ENCODE assay signal across 9 mouse cellular contexts in genomic region chr6:95223537-95223936, GRCm38 (mm10).
DNase-seq lines count a peak whose midpoint lies in the region; ATAC-seq and TF ChIP-seq lines count a peak whose summit lies in the region.
"Had no signal": no experiment of that assay in that cellular context is flagged by ENCODE, and none has a peak within 500 bp of the region (broad histone marks: within the 10 kb centered on the region; RNA-seq: fewer than 3 reads in every experiment).

No protein-coding gene starts in this region.

- H3K9ac ChIP-seq in kidney, embryonic 16.5 days (replicated peaks; ENCODE audit: low read length): no peak overlapping the region
- no peak overlapping the region for H3K9ac ChIP-seq in intestine, postnatal 0 days (ENCODE audit: low read depth, low read length)
- no peak overlapping the region for H3K9ac ChIP-seq in stomach, postnatal 0 days (ENCODE audit: low read length)
- H3K9ac ChIP-seq: stomach, embryonic 15.5 days had no signal

- H3K36me3 ChIP-seq in kidney, embryonic 16.5 days (ENCODE audit: insufficient read depth, low read length): no peaks in the 10 kb centered on the region
- no peaks in the 10 kb centered on the region for H3K36me3 ChIP-seq in intestine, postnatal 0 days (ENCODE audit: control insufficient read depth, insufficient read depth)
- no peaks in the 10 kb centered on the region for H3K36me3 ChIP-seq in stomach, postnatal 0 days (ENCODE audit: control insufficient read depth, insufficient read depth, low read length)
- H3K36me3 ChIP-seq: stomach, embryonic 15.5 days had no signal

- no peak overlapping the region for H3K4me2 ChIP-seq in kidney, embryonic 16.5 days (replicated peaks; ENCODE audit: low read depth, low read length)
- no peak overlapping the region for H3K4me2 ChIP-seq in intestine, postnatal 0 days (replicated peaks; ENCODE audit: low read depth)
- no peak overlapping the region for H3K4me2 ChIP-seq in stomach, postnatal 0 days (replicated peaks; ENCODE audit: low read depth)
- H3K4me2 ChIP-seq: stomach, embryonic 15.5 days had no signal

- H3K27ac ChIP-seq in kidney, embryonic 16.5 days (ENCODE audit: low read length): no peak overlapping the region
- no peak overlapping the region for H3K27ac ChIP-seq in intestine, postnatal 0 days (ENCODE audit: low read depth, low read length)
- no peak overlapping the region for H3K27ac ChIP-seq in stomach, postnatal 0 days (replicated peaks)
- H3K27ac ChIP-seq: stomach, embryonic 15.5 days had no signal

- TF ChIP-seq CTCF in intestine, postnatal 0 days (IDR thresholded peaks at IDR 0.05; ENCODE audit: low read depth): peak; percentile 96
- peak; percentile 98 for TF ChIP-seq CTCF in stomach, postnatal 0 days (IDR thresholded peaks at IDR 0.05; ENCODE audit: low read depth)

- intact Hi-C loops in left cerebral cortex, postnatal 36 days (cut with DNase I): loop anchor here (5.0 to 10.0 kb wide), 2 partner anchors 261 to 1784 kb away; no protein-coding TSS in a partner anchor

- no peak for ATAC-seq in kidney, embryonic 16.5 days (ENCODE audit: low FRiP score, low TSS enrichment)
- no peak for ATAC-seq in intestine, postnatal 0 days
- 0 out of 2 replicates have a peak, but pooled peaks have one; percentile 29 for ATAC-seq in stomach, postnatal 0 days (ENCODE audit: low FRiP score, low TSS enrichment)

- no peaks in the 10 kb centered on the region for H3K4me1 ChIP-seq in kidney, embryonic 16.5 days (ENCODE audit: insufficient read depth, low read length)
- no peaks in the 10 kb centered on the region for H3K4me1 ChIP-seq in intestine, postnatal 0 days (replicated peaks; ENCODE audit: control insufficient read depth, insufficient read depth, low read length)
- H3K4me1 ChIP-seq in stomach, postnatal 0 days (replicated peaks; ENCODE audit: control insufficient read depth, insufficient read depth): no peaks in the 10 kb centered on the region
- H3K4me1 ChIP-seq: stomach, embryonic 15.5 days had no signal

- DNase-seq in kidney, adult 11 months: peak; percentile 52
- peak; percentile 49 for DNase-seq in cerebellum, adult 9-11 months
- DNase-seq in frontal cortex, postnatal 25 days (ENCODE audit: low spot score in 2 of 2): peak; percentile 85 to 90
- DNase-seq in left cerebral cortex, postnatal 36 days (ENCODE audit: low spot score in 2 of 2): peak; percentile 76 to 78
- peak; percentile 60 for DNase-seq in naive thymus-derived CD4-positive, alpha-beta T cell, adult 2 months (ENCODE audit: low read depth)
- DNase-seq in stomach, postnatal 0 days (ENCODE audit: low spot score): peak; percentile 88

- no peak overlapping the region for H3K4me3 ChIP-seq in kidney, embryonic 16.5 days (ENCODE audit: low read length)
- H3K4me3 ChIP-seq in intestine, postnatal 0 days (ENCODE audit: low read depth, low read length): no peak overlapping the region
- no peak overlapping the region for H3K4me3 ChIP-seq in stomach, postnatal 0 days (ENCODE audit: low read depth, low read length)
- H3K4me3 ChIP-seq: stomach, embryonic 15.5 days had no signal

- TF ChIP-seq EP300 in stomach, postnatal 0 days (optimal IDR thresholded peaks at IDR 0.05): no peak

- no peaks in the 10 kb centered on the region for H3K9me3 ChIP-seq in kidney, embryonic 16.5 days (ENCODE audit: low read length)
- no peaks in the 10 kb centered on the region for H3K9me3 ChIP-seq in intestine, postnatal 0 days (ENCODE audit: control insufficient read depth)
- no peaks in the 10 kb centered on the region for H3K9me3 ChIP-seq in stomach, postnatal 0 days (ENCODE audit: control insufficient read depth, low read length)
- H3K9me3 ChIP-seq: stomach, embryonic 15.5 days had no signal

- WGBS in kidney, embryonic 16.5 days: 25% methylated on average over 7 of the region's 7 CpGs
- 26% methylated on average over 7 of the region's 7 CpGs for WGBS in intestine, postnatal 0 days
- WGBS in stomach, postnatal 0 days: 26% methylated on average over 7 of the region's 7 CpGs

- no peaks in the 10 kb centered on the region for H3K27me3 ChIP-seq in kidney, embryonic 16.5 days (ENCODE audit: insufficient read depth, low read length)
- no peaks in the 10 kb centered on the region for H3K27me3 ChIP-seq in intestine, postnatal 0 days (replicated peaks; ENCODE audit: control insufficient read depth, insufficient read depth, low read length)
- no peaks in the 10 kb centered on the region for H3K27me3 ChIP-seq in stomach, postnatal 0 days (ENCODE audit: control insufficient read depth, insufficient read depth, low read length)
- H3K27me3 ChIP-seq: stomach, embryonic 15.5 days had no signal
